Mouse (Mus musculus) lung, postnatal 14 days (tissue): ENCODE measurements around the gene Olfr389.

Source experiments
- DNase-seq: peaks from one replicate; pipeline ENCODE4 v3.0.0; 2021

Gene Olfr389

GRCm38 (mm10) chr11:73780613-73781012, at the start of gene Olfr389:
Gene Olfr389 (minus strand): TSS chr11:73780713.
- DNase-seq, result no peak

- no peak for DNase-seq
These were observed 36.4 kb upstream of the Olfr389 start, which contains the start of gene Olfr392 for GRCm38 (mm10) chr11:73816949-73817348. Gene Olfr392 (minus strand): TSS chr11:73817049.

GRCm38 (mm10) chr11:73802952-73803351, 22.4 kb upstream of the Olfr389 start, which contains the start of gene Olfr391-ps:
Gene Olfr391-ps (minus strand): TSS chr11:73803052.
- no peak for DNase-seq

GRCm38 (mm10) chr11:73782664-73783063, 2.2 kb upstream of the Olfr389 start, which contains the start of gene Olfr390:
Gene Olfr390 (plus strand): TSS chr11:73782964.
- no peak for DNase-seq

GRCm38 (mm10) chr11:73759115-73759514, 21.4 kb downstream of the Olfr389 start:
- no peak for DNase-seq
